Mouse (Mus musculus) heart, adult 9 months (tissue): Measurements from ENCODE around the gene Cluap1.
"Not testable (repeated sequence)": the region's sequence is repeated elsewhere in the genome, so short reads cannot be mapped to it uniquely, and the experiment has no call there.

ENCODE experiments used
- DNase-seq, 2 experiments: peaks; one replicate each; pipeline ENCODE4 v3.0.0; 2022; ENCODE audit warnings: low spot score in 2 of 2

Cluap1 gene

DNA sequence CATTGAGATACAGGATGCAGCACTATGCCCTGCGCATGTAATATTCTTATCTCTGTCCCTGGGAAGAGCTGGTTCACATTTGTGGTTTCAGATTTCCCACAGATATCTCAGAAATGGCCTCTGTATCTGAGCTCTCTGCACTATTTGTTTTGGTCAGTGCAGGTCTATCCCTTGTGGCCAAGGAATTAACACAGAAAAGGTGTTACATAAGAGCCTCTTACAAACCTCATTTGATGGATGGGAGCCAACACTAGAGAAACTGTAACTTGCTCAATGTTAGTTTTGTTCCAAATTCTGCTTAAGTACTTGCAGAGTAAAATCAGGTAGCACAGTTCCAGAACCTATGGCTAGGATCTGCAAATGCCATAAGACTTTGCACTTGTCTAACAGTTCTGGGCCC lies 25.5 kb downstream of the Cluap1 start:
- DNase-seq = no peak

DNA sequence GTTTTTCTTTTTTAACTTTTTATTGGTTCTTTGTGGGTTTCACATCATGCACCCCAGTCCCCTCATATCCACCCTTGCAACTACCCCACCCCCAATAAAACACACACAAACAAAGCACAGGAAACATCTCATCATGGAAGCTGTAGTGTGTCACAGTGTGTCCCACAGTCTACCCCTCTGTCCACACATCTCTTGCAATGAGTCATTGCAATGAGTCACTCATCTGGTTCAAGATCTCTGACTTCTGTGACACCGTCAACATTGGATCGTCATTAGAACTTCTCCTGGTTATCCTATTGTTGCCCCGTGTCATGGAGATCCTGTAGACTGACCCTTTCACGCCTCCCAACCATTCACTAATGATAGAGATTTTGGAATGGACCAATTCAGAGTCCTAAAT lies 26.1 kb downstream of the Cluap1 start:
- no peak for DNase-seq

DNA sequence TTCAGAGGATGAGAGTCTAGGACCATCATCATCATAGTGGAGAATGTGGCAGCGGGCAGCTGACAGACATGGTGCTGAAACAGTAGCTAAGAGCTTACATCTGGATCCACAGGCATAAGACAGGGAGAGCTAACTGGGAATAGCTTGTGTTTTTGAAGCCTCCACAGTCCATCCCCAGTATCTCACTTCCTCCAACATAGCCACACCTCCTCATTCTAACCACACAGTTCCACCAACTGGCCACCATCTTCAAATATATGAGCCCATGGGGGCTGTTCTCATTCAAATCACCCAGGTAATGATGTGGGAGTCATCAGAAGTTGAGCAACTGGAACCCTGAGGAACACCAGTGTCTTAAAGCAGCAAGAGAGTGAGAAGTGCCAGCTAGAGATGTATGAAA lies 42.5 kb downstream of the Cluap1 start:
- no peak for DNase-seq

DNA sequence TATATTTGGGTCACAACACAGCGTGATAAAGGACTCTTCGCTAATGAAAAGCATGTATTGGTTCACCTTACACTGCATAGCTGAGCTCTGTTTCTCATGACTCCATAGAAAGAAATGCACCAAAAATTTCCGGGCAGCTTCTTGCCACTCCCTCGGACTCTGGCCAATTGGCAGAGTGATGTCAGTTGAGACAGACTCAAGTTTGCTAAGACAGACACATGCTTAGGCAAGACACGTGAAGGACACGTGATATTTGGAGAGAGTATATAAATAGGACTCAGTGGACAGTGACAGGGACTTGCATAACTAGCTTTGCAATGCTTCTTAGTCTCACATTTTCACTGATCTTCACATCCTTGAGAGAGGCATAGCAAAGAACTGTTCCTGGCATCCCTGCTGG lies 47.8 kb downstream of the Cluap1 start:
- peak; percentile 35 to 47 for DNase-seq

DNA sequence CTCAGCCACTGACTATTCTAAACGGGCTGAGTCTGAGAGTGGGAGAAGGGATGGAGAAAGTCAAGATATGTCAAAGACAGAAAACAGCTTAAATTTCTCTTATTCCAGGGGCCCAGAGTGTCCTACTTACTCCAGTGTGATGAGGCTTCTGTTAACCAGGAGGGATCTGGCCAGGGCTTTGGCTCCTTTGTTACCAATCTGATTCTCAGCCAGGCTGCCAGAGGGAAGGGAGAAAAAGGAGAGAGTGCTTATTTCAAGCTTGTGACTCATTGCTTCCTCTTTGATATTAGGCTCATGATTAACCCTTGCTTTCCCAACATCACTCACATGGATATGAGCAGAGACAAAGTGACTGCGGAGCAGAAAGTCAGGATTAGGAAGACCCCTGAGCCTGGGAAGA lies 50.7 kb downstream of the Cluap1 start:
- peak in 1 of 2 experiments; percentile 21 for DNase-seq

DNA sequence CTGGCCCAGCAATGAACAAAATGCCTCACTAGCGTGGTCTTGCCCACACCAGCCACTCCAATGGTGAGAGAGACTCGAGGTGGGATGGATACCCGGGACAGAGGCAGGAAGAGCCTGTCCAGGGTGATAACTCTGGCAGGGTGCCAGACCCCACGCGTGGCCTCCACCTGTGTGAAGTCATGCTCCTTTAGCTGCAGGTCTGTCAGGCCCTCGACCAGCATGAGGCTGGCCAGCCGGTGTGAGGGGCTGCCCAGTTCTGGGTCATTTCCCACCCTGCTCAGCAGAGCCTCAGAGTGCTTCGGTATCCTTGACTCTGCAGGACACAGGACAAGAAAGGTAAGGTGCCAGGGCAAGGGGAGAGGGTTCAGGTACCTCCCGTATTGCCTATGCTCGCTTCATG lies 56.4 kb downstream of the Cluap1 start:
- DNase-seq = no peak

DNA sequence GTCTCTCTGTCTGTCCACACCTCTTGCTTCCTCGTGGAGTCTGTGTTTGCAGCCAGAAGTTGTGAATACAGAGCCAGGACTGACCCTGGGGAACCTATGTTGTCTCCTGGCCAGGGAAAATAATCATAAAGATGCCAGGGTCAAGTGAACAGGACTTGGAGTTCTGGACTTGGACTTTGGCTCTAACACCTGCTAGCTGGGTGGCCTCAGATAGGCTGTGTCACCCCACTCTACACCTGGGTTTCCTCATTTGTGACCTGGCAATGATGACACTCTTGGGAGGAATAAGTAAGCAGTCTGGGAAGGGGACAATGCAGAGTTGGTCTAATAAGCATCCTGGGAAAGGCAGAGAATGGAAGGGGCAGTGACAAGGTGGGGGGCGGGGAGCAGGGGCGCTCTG lies 56.9 kb downstream of the Cluap1 start:
- DNase-seq = no peak

DNA sequence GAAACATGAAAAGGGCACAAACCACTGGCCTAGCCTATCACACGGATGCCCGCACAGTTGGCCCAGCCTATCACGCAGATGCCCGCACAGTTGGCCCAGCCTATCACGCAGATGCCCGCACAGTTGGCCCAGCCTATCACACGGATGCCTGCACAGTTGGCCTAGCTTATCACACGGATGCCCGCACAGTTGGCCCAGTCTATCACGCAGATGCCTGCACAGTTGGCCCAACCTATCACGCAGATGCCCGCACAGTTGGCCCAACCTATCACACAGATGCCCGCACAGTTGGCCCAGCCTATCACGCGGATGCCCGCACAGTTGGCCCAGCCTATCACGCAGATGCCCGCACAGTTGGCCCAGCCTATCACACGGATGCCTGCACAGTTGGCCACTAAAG lies 65.9 kb downstream of the Cluap1 start:
- DNase-seq = not testable (repeated sequence)

DNA sequence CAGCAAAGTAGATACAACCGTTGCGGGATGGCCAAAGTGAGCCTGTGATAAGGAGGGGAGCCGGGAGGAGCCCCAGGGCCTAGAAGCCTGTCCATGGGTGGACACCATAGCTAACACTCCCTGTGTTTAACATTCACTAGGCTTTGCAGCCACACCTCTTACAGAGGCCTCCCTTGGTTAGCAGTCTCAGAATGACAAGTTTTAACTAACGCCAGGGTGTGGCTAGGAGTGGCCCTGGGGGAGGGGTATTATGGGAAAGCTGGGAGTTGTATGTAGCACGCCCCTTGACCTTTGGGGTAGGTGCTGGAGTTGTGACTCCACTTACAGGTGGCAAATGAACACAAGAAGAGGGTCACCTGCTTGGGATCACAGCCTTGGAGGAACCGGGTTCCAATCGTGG lies 67.1 kb downstream of the Cluap1 start:
- no peak for DNase-seq

DNA sequence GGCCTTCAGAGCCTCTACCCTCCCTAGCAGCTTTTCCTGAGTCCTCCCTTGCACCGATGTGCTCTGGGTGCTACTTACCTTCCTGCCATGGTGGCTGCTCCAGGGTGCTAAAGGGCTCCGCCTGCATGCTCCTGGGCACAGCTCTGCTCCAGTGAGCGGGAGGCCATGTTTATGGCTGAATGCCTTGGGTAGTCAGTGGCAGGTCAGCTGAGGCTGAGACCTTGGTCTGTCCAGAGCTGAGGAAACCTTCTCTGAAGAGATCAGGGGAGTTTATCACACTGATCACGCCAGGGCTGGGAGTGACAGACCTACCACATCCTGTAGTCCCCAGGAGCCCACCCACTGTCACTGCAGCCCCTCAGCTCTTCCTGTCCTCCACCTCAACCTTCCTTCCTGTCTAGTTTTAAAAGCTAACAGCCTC lies 67.7 kb downstream of the Cluap1 start, which contains the start of gene Nlrc3:
TSS of gene Nlrc3 (minus strand) at position 382 of the 421 bp plus-strand sequence.
- no peak for DNase-seq

DNA sequence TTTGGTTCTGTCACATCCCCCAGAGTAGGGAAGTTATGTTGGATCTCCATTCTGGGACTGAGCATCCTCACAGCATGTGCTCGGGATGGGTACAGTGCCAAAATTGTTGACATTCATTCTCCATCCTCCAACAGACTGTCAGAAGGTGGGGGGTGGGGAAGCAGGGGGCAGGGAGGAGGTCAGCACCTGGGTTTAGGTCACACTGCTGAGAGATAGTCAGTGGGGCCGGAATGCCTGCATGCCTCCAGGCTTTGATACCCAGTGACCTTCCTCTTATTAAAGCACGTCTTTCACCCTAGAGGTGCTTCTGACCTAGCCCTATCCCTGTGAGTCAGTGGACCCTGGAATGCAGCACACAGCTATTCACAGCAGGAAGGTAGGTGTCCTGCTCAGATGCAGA lies 68.1 kb downstream of the Cluap1 start:
- no peak for DNase-seq

DNA sequence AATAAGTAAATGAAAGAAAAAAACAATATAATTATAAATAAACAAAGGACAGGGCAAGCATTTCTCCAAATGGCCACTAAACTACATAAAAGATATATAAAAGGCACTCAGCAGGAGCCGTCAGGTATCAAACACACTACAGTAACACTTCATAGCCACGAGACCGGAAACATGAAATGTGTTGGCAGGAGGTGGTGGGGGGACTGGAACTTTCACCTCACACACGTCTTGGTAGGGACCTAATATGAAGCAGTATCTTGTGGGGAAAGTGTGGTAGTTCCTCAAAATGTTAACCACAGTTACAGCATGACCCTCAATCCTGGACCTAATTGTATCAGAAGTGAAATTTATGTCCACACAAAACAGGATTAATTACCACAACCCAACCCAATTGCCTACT lies 73.6 kb downstream of the Cluap1 start:
- no peak for DNase-seq

DNA sequence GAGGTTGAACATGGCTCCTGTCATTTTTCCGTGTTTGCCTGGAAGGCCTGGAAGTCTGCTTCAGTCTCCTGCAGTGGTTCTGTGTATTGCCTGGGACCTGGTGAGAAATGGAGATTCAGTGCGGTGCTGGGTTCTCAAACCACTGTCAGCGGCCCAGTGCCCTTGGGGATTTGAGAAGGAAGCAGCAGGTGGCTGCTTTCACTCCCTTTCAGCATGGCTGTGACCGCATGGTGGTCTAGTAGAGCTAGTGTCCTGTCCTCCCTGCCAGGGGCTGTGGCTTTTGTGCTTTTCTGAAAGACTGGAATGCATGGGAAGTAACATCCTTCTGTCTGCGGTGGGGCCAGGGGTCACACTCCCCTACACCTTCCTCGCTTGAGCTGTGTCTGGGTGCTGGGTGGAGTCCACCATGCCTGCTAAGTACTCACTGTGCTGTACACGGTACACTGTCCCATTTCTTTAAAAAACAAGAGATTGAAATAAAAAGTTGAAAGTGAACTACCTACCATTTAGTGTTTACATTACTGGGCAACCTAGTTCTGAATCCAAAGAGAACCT lies 74.6 kb downstream of the Cluap1 start:
- DNase-seq = no peak

DNA sequence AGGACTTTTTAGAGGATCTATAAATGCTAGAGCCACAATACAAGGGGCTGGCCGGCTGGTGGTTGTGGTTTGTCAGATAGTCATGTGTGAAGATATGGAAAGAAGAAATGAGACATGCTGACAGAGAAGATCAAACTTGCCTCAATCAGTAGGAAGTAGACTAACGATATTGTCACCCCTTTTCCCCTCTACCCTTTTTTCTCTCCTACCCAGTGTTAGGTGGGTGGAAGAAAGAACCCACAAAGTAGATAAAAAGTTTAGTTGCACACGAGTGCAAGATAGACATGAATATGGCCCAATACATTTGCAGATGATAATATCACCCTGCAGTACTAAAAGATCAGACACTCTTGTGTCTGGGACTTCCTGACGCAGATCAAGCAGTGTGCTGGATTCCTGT lies 79.8 kb downstream of the Cluap1 start:
- DNase-seq = no peak
